Mouse (Mus musculus) left cerebral cortex, adult 2 months (tissue): ENCODE measurements around the gene Fat3. TPM values are rescaled to one million over a fixed set of nuclear protein-coding genes. Genes with fewer than 3 reads are reported as not detected.

Source experiments
- DNase-seq, 2 experiments: peaks; one replicate each; pipeline ENCODE4 v3.0.0; 2021 to 2022; ENCODE audit warnings: low spot score in 2 of 2, mixed read lengths in 1 of 2; ENCODE audit errors: extremely low spot score in 1 of 2
- H3K27ac ChIP-seq: fragments of 200-600 bp; 2 replicates; pipeline ENCODE4 v1.8.1; 2022
- H3K4me3 ChIP-seq: fragments of 200-600 bp; 2 replicates; pipeline ENCODE4 v1.8.1; 2022
- CTCF ChIP-seq: fragments of 200-600 bp; IDR thresholded peaks from 2 replicates; pipeline ENCODE4 v1.8.1; 2022; ENCODE audit warnings: antibody characterized with exemption, mild to moderate bottlenecking, moderate library complexity
- intact Hi-C: fragments of 180-260 bp; cut with DNase I; formaldehyde crosslinking; loops from one replicate; pipeline ENCODE4 v1.15.1; 2025
- total RNA-seq, 2 experiments: library from RNA; stranded (reverse); gene quantifications; 2 replicates each; pipeline ENCODE4 v1.2.3; 2021

The Fat3 gene
- total RNA-seq, 2 experiments from 2014 or later: 76.4 to 77.4 TPM

- intact Hi-C loops: no loop called here
- TF ChIP-seq CTCF: no peak
- Histone ChIP-seq H3K4me3 (no peak overlapping the region), H3K27ac (no peak overlapping the region)
- DNase-seq: no peak
Measured at GRCm38 (mm10) chr9:16422707-16423106, 78.4 kb downstream of the Fat3 start.

GRCm38 (mm10) chr9:16402815-16403214 is 98.3 kb downstream of the Fat3 start:
- DNase-seq: no peak
- intact Hi-C loops: no loop called here
- no peak overlapping the region for H3K4me3 ChIP-seq
- H3K27ac ChIP-seq: no peak overlapping the region
- TF ChIP-seq CTCF: no peak

- intact Hi-C loops: no loop called here
- Histone ChIP-seq H3K27ac (no peak overlapping the region), H3K4me3 (no peak overlapping the region)
- TF ChIP-seq CTCF: no peak
- DNase-seq: no peak
Measured at GRCm38 (mm10) chr9:16398734-16399686, 102.1 kb downstream of the Fat3 start.

- no peak for TF ChIP-seq CTCF
- intact Hi-C loops: no loop called here
Measured at GRCm38 (mm10) chr9:16389141-16389540, 111.9 kb downstream of the Fat3 start.

GRCm38 (mm10) chr9:16387527-16387926 is 113.6 kb downstream of the Fat3 start:
- no peak for TF ChIP-seq CTCF
- no peak for DNase-seq
- intact Hi-C loops: no loop called here
- H3K27ac ChIP-seq: no peak overlapping the region
- no peak overlapping the region for H3K4me3 ChIP-seq

More at GRCm38 (mm10) chr9:16389141-16389540, 111.9 kb downstream of the Fat3 start:
- Histone ChIP-seq H3K27ac (no peak overlapping the region), H3K4me3 (no peak overlapping the region)
- no peak for DNase-seq

- TF ChIP-seq CTCF: no peak
- no peak for DNase-seq
- intact Hi-C loops: no loop called here
- no peak overlapping the region for H3K4me3 ChIP-seq
- H3K27ac ChIP-seq: no peak overlapping the region
Measured at GRCm38 (mm10) chr9:16363713-16364112, 137.4 kb downstream of the Fat3 start.

- no peak overlapping the region for H3K27ac ChIP-seq
- no peak overlapping the region for H3K4me3 ChIP-seq
- no peak for DNase-seq
- TF ChIP-seq CTCF: no peak
- intact Hi-C loops: no loop called here
Measured at GRCm38 (mm10) chr9:16361811-16362210, 139.3 kb downstream of the Fat3 start.

GRCm38 (mm10) chr9:16356636-16357035 is 144.4 kb downstream of the Fat3 start:
- intact Hi-C loops: no loop called here
- TF ChIP-seq CTCF: no peak
- no peak overlapping the region for H3K27ac ChIP-seq
- H3K4me3 ChIP-seq: no peak overlapping the region
- no peak for DNase-seq

- no peak for TF ChIP-seq CTCF
- Histone ChIP-seq H3K27ac (no peak overlapping the region), H3K4me3 (no peak overlapping the region)
- no peak for DNase-seq
- intact Hi-C loops: no loop called here
Measured at GRCm38 (mm10) chr9:16354906-16355305, 146.2 kb downstream of the Fat3 start.

GRCm38 (mm10) chr9:16353049-16353724 is 147.9 kb downstream of the Fat3 start:
- H3K4me3 ChIP-seq: no peak overlapping the region
- no peak overlapping the region for H3K27ac ChIP-seq
- intact Hi-C loops: no loop called here
- no peak for DNase-seq
- no peak for TF ChIP-seq CTCF

GRCm38 (mm10) chr9:16352486-16353048 is 148.5 kb downstream of the Fat3 start:
- intact Hi-C loops: no loop called here
- Histone ChIP-seq H3K27ac (no peak overlapping the region), H3K4me3 (no peak overlapping the region)
- DNase-seq: no peak
- TF ChIP-seq CTCF: no peak
